Mouse (Mus musculus): ENCODE results near the gene Vhl. TPM values are rescaled to one million over a fixed set of nuclear protein-coding genes. Genes with fewer than 3 reads are reported as not detected.

Vhl gene
- total RNA-seq (2014; rRNA removed; ENCODE audit: low replicate concordance): 23.5 and 24.3 TPM in 2 replicates
- 17.2 and 18.0 TPM in 2 replicates for polyA plus RNA-seq (2015; fragmentation: Nextera tagmentation; extraction: Ambion mirVana)

GRCm38 (mm10) chr6:113623941-113624751 lies at the start of gene Vhl:
Vhl (plus strand) TSS chr6:113623959.
- Histone ChIP-seq H3K9ac (replicated peaks; ENCODE audit: low read depth, low read length) (peak within 1 kb of the TSS; percentile 73), H3K4me2 (ENCODE audit: low read depth, low read length) (peak within 1 kb of the TSS; percentile 93), H3K27me3 (ENCODE audit: control insufficient read depth, insufficient read depth, low read length) (no peaks in the 10 kb centered on the region), H3K36me3 (replicated peaks; ENCODE audit: control insufficient read depth, insufficient read depth, low read length) (peaks cover 10% of the 10 kb centered on the region), H3K9me3 (replicated peaks; ENCODE audit: control insufficient read depth, low read length) (no peaks in the 10 kb centered on the region), H3K27ac (ENCODE audit: low read depth) (peak within 1 kb of the TSS; percentile 93), H3K4me3 (ENCODE audit: low read depth, low read length) (peak within 1 kb of the TSS; percentile 83), H3K4me1 (ENCODE audit: control insufficient read depth, insufficient read depth) (peaks cover 12% of the 10 kb centered on the region)
- ATAC-seq (ENCODE audit: insufficient read depth, low read depth) (peak; percentile 88), DNase-seq (ENCODE audit: low spot score) (peak; percentile 77)
- WGBS: under 1% methylated on average over 53 of the region's 76 CpGs
- TF ChIP-seq CTCF (IDR thresholded peaks at IDR 0.05; ENCODE audit: low read depth) (no peak; the same call in 1 of the 2 replicates), EP300 (IDR thresholded peaks at IDR 0.05; ENCODE audit: low read depth) (no peak)

DNA sequence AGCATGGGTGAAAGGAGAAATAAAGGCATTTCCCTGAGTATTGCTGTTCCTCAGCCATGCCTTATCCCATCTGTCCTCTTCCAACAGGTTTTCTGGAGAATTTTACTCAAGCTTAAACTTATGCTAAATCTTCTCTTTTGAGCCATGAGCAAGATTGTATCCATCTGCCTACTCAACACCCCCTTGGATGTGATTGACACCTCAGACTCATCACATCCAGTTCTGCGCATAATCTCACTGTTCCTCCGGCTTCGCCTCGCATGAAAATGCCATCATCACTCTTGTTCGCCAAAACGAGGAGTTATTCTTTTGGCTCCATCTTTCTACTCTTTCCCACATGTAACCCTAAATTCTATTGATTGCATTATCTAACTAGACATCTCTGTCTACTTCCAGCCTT lies 47.7 kb upstream of the Vhl start:
- TF ChIP-seq EP300 (IDR thresholded peaks at IDR 0.05; ENCODE audit: low read depth): no peak
- TF ChIP-seq CTCF (IDR thresholded peaks at IDR 0.05; ENCODE audit: low read depth): no peak
- H3K9me3 ChIP-seq (replicated peaks; ENCODE audit: control insufficient read depth, low read length): no peaks in the 10 kb centered on the region
- H3K4me1 ChIP-seq (ENCODE audit: control insufficient read depth, insufficient read depth): no peaks in the 10 kb centered on the region
- ATAC-seq (ENCODE audit: insufficient read depth, low read depth) (no peak), DNase-seq (ENCODE audit: low spot score) (no peak)
- H3K27me3 ChIP-seq (ENCODE audit: control insufficient read depth, insufficient read depth, low read length): no peaks in the 10 kb centered on the region
- WGBS: 97% methylated on average over 6 of the region's 6 CpGs
- no peak overlapping the region for H3K9ac ChIP-seq (replicated peaks; ENCODE audit: low read depth, low read length)
- H3K4me3 ChIP-seq (ENCODE audit: low read depth, low read length): no peak overlapping the region
- H3K36me3 ChIP-seq (replicated peaks; ENCODE audit: control insufficient read depth, insufficient read depth, low read length): peaks cover 21% of the 10 kb centered on the region; the same call in 1 of the 2 replicates
- H3K4me2 ChIP-seq (ENCODE audit: low read depth, low read length): no peak overlapping the region
- no peak overlapping the region for H3K27ac ChIP-seq (ENCODE audit: low read depth)

GRCm38 (mm10) chr6:113579306-113579705 lies 44.5 kb upstream of the Vhl start:
- ATAC-seq (ENCODE audit: insufficient read depth, low read depth) (no peak), DNase-seq (ENCODE audit: low spot score) (no peak)
- no peak overlapping the region for H3K27ac ChIP-seq (ENCODE audit: low read depth)
- no peak overlapping the region for H3K4me2 ChIP-seq (ENCODE audit: low read depth, low read length)
- peaks cover 20% of the 10 kb centered on the region; the same call in 1 of the 2 replicates for H3K36me3 ChIP-seq (replicated peaks; ENCODE audit: control insufficient read depth, insufficient read depth, low read length)
- TF ChIP-seq EP300 (IDR thresholded peaks at IDR 0.05; ENCODE audit: low read depth): no peak
- no peak for TF ChIP-seq CTCF (IDR thresholded peaks at IDR 0.05; ENCODE audit: low read depth)
- no peaks in the 10 kb centered on the region for H3K4me1 ChIP-seq (ENCODE audit: control insufficient read depth, insufficient read depth)
- 93% methylated on average over 3 of the region's 3 CpGs for WGBS
- no peak overlapping the region for H3K9ac ChIP-seq (replicated peaks; ENCODE audit: low read depth, low read length)
- H3K9me3 ChIP-seq (replicated peaks; ENCODE audit: control insufficient read depth, low read length): no peaks in the 10 kb centered on the region
- H3K4me3 ChIP-seq (ENCODE audit: low read depth, low read length): no peak overlapping the region
- no peaks in the 10 kb centered on the region for H3K27me3 ChIP-seq (ENCODE audit: control insufficient read depth, insufficient read depth, low read length)

DNA sequence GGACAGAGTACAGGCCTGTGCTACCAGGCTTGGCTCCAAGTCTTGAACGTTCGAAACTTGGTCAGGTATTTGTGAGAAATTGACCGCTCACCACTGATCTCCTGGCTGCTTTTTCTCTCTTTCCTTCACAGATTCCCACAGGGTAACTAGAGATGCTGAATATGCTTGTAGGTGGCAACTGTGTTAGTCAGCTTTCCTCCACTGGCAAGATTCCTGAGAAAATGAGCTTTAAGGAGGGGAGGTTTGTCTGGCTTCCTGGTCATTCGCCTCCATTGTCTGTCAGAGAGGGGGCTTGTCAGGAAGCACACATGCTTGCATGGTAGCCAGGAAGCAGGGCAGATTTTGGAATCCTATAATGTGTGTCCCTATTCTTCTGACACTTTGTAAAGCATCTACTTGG lies 40.7 kb upstream of the Vhl start:
- H3K9ac ChIP-seq (replicated peaks; ENCODE audit: low read depth, low read length): no peak overlapping the region
- TF ChIP-seq EP300 (IDR thresholded peaks at IDR 0.05; ENCODE audit: low read depth) (no peak), CTCF (IDR thresholded peaks at IDR 0.05; ENCODE audit: low read depth) (no peak)
- 0 out of 2 replicates have a peak, but pooled peaks cover 7% of the 10 kb centered on the region for H3K36me3 ChIP-seq (replicated peaks; ENCODE audit: control insufficient read depth, insufficient read depth, low read length)
- WGBS: 81% methylated on average over 4 of the region's 4 CpGs
- DNase-seq (ENCODE audit: low spot score) (no peak), ATAC-seq (ENCODE audit: insufficient read depth, low read depth) (no peak)
- H3K27ac ChIP-seq (ENCODE audit: low read depth): no peak overlapping the region
- H3K4me1 ChIP-seq (ENCODE audit: control insufficient read depth, insufficient read depth): no peaks in the 10 kb centered on the region
- no peaks in the 10 kb centered on the region for H3K27me3 ChIP-seq (ENCODE audit: control insufficient read depth, insufficient read depth, low read length)
- H3K4me2 ChIP-seq (ENCODE audit: low read depth, low read length): no peak overlapping the region
- H3K4me3 ChIP-seq (ENCODE audit: low read depth, low read length): no peak overlapping the region
- H3K9me3 ChIP-seq (replicated peaks; ENCODE audit: control insufficient read depth, low read length): no peaks in the 10 kb centered on the region

DNA sequence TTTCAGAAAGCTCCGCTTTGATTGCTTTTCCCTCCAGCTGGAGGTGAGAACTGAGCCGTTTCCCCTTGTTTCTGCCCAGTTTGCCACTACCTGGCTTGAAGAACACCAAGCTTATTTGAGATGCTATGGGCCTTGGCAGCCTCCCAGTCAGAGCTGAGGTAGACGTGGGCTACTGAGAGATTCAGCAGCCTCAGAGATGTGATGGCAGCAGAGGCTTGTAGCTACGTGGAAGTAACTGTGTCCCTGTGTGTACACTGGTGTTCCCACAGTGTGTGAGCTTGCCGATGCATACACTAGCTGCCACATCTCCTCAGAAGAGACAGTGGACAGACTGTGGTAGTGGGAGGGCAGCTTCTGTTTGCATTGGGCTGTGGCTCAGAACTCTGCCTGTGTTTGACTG lies 38.7 kb upstream of the Vhl start:
- H3K4me1 ChIP-seq (ENCODE audit: control insufficient read depth, insufficient read depth): no peaks in the 10 kb centered on the region
- 89% methylated on average over 5 of the region's 5 CpGs for WGBS
- no peak for ATAC-seq (ENCODE audit: insufficient read depth, low read depth)
- no peaks in the 10 kb centered on the region for H3K9me3 ChIP-seq (replicated peaks; ENCODE audit: control insufficient read depth, low read length)
- H3K9ac ChIP-seq (replicated peaks; ENCODE audit: low read depth, low read length): no peak overlapping the region
- TF ChIP-seq CTCF (IDR thresholded peaks at IDR 0.05; ENCODE audit: low read depth) (no peak), EP300 (IDR thresholded peaks at IDR 0.05; ENCODE audit: low read depth) (no peak)
- no peak overlapping the region for H3K4me2 ChIP-seq (ENCODE audit: low read depth, low read length)
- H3K27ac ChIP-seq (ENCODE audit: low read depth): no peak overlapping the region
- no peaks in the 10 kb centered on the region for H3K27me3 ChIP-seq (ENCODE audit: control insufficient read depth, insufficient read depth, low read length)
- no peak overlapping the region for H3K4me3 ChIP-seq (ENCODE audit: low read depth, low read length)
- DNase-seq (ENCODE audit: low spot score): no peak
- 0 out of 2 replicates have a peak, but pooled peaks cover 6% of the 10 kb centered on the region for H3K36me3 ChIP-seq (replicated peaks; ENCODE audit: control insufficient read depth, insufficient read depth, low read length)
